Mouse (Mus musculus) heart, postnatal 25 days (tissue): ENCODE measurements around the gene Txnip. TPM values are rescaled to one million over a fixed set of nuclear protein-coding genes. Genes with fewer than 3 reads are reported as not detected.
"Not testable (repeated sequence)": the region's sequence is repeated elsewhere in the genome, so short reads cannot be mapped to it uniquely, and the experiment has no call there.

ENCODE experiments used
- DNase-seq: peaks from one replicate; pipeline ENCODE4 v3.0.0; 2022; ENCODE audit warnings: low spot score
- intact Hi-C: fragments of 180-260 bp; cut with DNase I; formaldehyde crosslinking; loops from one replicate; pipeline ENCODE4 v1.15.1; 2025
- total RNA-seq, 2 experiments: library from RNA; stranded (reverse); gene quantifications; 2 replicates each; pipeline ENCODE4 v1.2.3; 2021

The Txnip gene
- total RNA-seq, 2 experiments from 2014 or later = 341 to 607 TPM

DNA sequence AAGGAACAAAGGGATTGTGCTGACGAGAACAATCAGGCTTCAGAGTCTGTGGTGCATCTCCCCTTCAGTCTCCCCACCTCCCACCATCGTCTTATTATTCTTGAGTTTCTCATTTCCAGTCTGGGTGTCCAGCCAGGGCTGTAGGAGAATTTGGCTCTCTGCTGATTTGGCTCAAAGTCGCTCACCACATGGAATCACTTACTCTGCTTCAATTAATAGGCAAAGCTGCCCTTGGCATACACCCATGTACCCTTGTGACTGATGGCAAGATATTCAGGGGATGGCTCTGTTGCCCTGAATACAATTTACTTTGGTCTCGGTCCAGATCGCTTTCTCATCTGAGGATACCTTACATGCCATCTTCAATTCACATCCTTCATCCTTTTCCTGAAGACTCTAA is 45.6 kb downstream of the Txnip start:
- no peak for DNase-seq
- intact Hi-C loops = loop anchor here (2.0 kb wide), 1 partner anchor 25 kb away; the partner anchor contains the start of gene Rbm8a

DNA sequence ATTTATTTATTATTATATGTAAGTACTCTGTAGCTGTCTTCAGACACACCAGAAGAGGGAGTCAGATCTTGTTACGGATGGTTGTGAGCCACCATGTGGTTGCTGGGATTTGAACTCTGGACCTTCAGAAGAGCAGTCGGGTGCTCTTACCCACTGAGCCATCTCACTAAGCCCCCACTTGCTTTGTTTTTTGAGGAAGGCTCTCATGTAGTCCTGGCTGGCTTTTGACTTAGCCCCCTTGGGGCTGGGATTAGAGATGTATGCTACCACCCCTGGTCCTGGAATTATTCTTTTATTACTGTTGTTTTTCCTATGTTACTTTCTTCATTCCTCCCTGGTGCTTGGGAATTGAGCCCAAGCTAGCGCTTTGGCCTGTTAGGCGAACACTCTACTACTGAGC is 48.2 kb downstream of the Txnip start:
- intact Hi-C loops, DNase-seq: not testable (repeated sequence)

DNA sequence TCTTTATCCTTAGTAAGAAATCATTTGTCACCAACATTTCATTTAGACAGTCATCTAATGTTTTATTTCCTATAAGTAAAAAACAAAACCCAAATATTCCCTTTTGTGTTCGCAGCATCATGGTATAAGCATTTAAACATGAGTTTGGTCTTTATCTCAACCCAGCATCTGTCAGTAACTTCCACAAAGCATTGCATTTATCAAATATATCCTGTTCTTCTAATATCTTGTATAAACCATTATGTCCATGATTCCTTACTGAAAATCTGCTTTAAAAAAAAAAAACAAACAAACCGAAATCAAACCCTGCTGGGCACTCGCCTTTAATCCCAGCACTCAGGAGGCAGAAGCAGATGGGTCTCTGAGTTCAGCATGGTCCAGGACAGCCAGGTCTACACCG is 48.9 kb downstream of the Txnip start:
- intact Hi-C loops = no loop called here
- no peak for DNase-seq

Other genes starting within 250 kb of the Txnip start
- gene BC107364, start 105.7 kb upstream of the Txnip start, total RNA-seq = not detected
- gene Hfe2, start 32.8 kb upstream of the Txnip start, total RNA-seq = 100 to 1,000 TPM; 266 to 290 TPM
- 1 to 10 TPM; 1.1 to 2.1 TPM for gene Gm16253, start 19.0 kb downstream of the Txnip start, total RNA-seq
- gene Polr3gl, start 36.2 kb downstream of the Txnip start, total RNA-seq = 10 to 100 TPM; 25.2 to 25.9 TPM
- 1 to 10 TPM; 1.9 to 2.4 TPM for gene Ankrd34a, start 38.7 kb downstream of the Txnip start, total RNA-seq
- 10 to 100 TPM; 25.4 to 27.2 TPM for gene Lix1l, start 43.2 kb downstream of the Txnip start, total RNA-seq
- 10 to 100 TPM; 27.9 to 34.1 TPM for gene Rbm8a, start 72.0 kb downstream of the Txnip start, total RNA-seq
- gene Pex11b, start 77.4 kb downstream of the Txnip start, total RNA-seq = 10 to 100 TPM; 30.2 to 32.6 TPM
- under 1 TPM; 0.14 to 0.16 TPM for gene Gm42957, start 77.5 kb downstream of the Txnip start, total RNA-seq
- gene Itga10, start 87.6 kb downstream of the Txnip start, total RNA-seq = 1 to 10 TPM in 1 of 2 experiments, under 1 TPM in 1; 0.84 to 1.0 TPM
- under 1 TPM; 0.60 to 0.95 TPM for gene Ankrd35, start 112.2 kb downstream of the Txnip start, total RNA-seq
- 10 to 100 TPM; 14.0 to 17.5 TPM for gene Pias3, start 138.4 kb downstream of the Txnip start, total RNA-seq
- gene Nudt17, start 150.6 kb downstream of the Txnip start, total RNA-seq = 1 to 10 TPM; 2.3 to 3.2 TPM
- 10 to 100 TPM; 23.1 to 25.2 TPM for gene Polr3c, start 169.7 kb downstream of the Txnip start, total RNA-seq
- 10 to 100 TPM; 22.8 to 23.3 TPM for gene Rnf115, start 169.7 kb downstream of the Txnip start, total RNA-seq